Mouse (Mus musculus) intestine, embryonic 14.5 days (tissue): ENCODE results near the gene Znrf3. TPM values are rescaled to one million over a fixed set of nuclear protein-coding genes. Genes with fewer than 3 reads are reported as not detected.

Experiments
- ATAC-seq: fragments of 200-750 bp; cut with Nextera tagmentation; replicated peaks from 2 replicates; pipeline ENCODE4 v1.8.0; 2017; ENCODE audit warnings: low read depth, moderate number of reproducible peaks, moderate TSS enrichment, moderate library complexity; ENCODE audit not compliant: low FRiP score, low TSS enrichment
- DNase-seq: peaks from one replicate; pipeline ENCODE4 v3.0.0-alpha.2; 2018; ENCODE audit warnings: low spot score
- H3K27ac ChIP-seq: fragments of 300-500 bp; sonication (generic); 2 replicates; pipeline ENCODE4 v1.5.1; 2014; ENCODE audit warnings: low read depth, mild to moderate bottlenecking, control low read depth
- H3K27me3 ChIP-seq: fragments of 300-500 bp; sonication (generic); replicated peaks from 2 replicates; pipeline ENCODE4 v1.6.1; 2014; ENCODE audit warnings: low read length, control low read depth; ENCODE audit not compliant: control insufficient read depth, insufficient read depth
- H3K36me3 ChIP-seq: fragments of 300-500 bp; sonication (generic); 2 replicates; pipeline ENCODE4 v1.6.1; 2014; ENCODE audit warnings: low read length, control low read depth; ENCODE audit not compliant: control insufficient read depth, insufficient read depth
- H3K4me1 ChIP-seq: fragments of 300-500 bp; sonication (generic); replicated peaks from 2 replicates; pipeline ENCODE4 v1.6.1; 2014; ENCODE audit warnings: low read length, control low read depth, mixed read lengths; ENCODE audit not compliant: control insufficient read depth, insufficient read depth
- H3K4me2 ChIP-seq: fragments of 300-500 bp; sonication (generic); 2 replicates; pipeline ENCODE4 v1.6.1; 2014; ENCODE audit warnings: low read length
- H3K4me3 ChIP-seq: fragments of 300-500 bp; sonication (generic); 2 replicates; pipeline ENCODE4 v1.5.1; 2014; ENCODE audit warnings: low read depth, low read length, control low read depth, mixed read lengths
- H3K9ac ChIP-seq: fragments of 300-500 bp; sonication (generic); 2 replicates; pipeline ENCODE4 v1.6.1; 2014; ENCODE audit warnings: mild to moderate bottlenecking, low read length
- H3K9me3 ChIP-seq: fragments of 300-500 bp; sonication (generic); 2 replicates; pipeline ENCODE4 v1.6.1; 2016; ENCODE audit warnings: low read length, control low read depth; ENCODE audit not compliant: control insufficient read depth
- WGBS: fragments of 180-500 bp; shearing (Covaris S2); extraction: QIAGEN DNeasy Blood & Tissue Kit; methylation state at CpG from one replicate; pipeline ENCODE4 v1.1.7; 2014; 5-methylcytosine and 5-hydroxymethylcytosine counted together
- polyA plus RNA-seq: library from polyadenylated mRNA; unstranded; fragments of >200 nt; fragmentation: Nextera tagmentation; extraction: Ambion mirVana; gene quantifications from 2 replicates; pipeline ENCODE4 v1.2.1, GENCODE M21; 2014

Znrf3 gene
- polyA plus RNA-seq, 1 experiment from 2014 or later: 12.0 TPM

- WGBS: 94% methylated on average over 6 of the region's 6 CpGs
- H3K9me3 ChIP-seq: no peaks in the 10 kb centered on the region
- ATAC-seq (no peak), DNase-seq (no peak)
- H3K4me2 ChIP-seq: no peak overlapping the region
- no peak overlapping the region for H3K9ac ChIP-seq
- H3K4me1 ChIP-seq: peaks cover 13% of the 10 kb centered on the region
- no peaks in the 10 kb centered on the region for H3K36me3 ChIP-seq
- no peak overlapping the region for H3K4me3 ChIP-seq
- no peak overlapping the region for H3K27ac ChIP-seq
- no peaks in the 10 kb centered on the region for H3K27me3 ChIP-seq
Measured at GRCm38 (mm10) chr11:5258036-5258435, 186.6 kb downstream of the Znrf3 start.

GRCm38 (mm10) chr11:5257151-5257862, 187.3 kb downstream of the Znrf3 start:
- no peak overlapping the region for H3K4me3 ChIP-seq
- DNase-seq (no peak), ATAC-seq (no peak)
- H3K27me3 ChIP-seq: no peaks in the 10 kb centered on the region
- WGBS: 82% methylated on average over 13 of the region's 13 CpGs
- no peaks in the 10 kb centered on the region for H3K36me3 ChIP-seq
- H3K4me1 ChIP-seq: peaks cover 19% of the 10 kb centered on the region
- no peak overlapping the region for H3K9ac ChIP-seq
- no peak overlapping the region for H3K4me2 ChIP-seq
- H3K27ac ChIP-seq: no peak overlapping the region
- no peaks in the 10 kb centered on the region for H3K9me3 ChIP-seq

DNA sequence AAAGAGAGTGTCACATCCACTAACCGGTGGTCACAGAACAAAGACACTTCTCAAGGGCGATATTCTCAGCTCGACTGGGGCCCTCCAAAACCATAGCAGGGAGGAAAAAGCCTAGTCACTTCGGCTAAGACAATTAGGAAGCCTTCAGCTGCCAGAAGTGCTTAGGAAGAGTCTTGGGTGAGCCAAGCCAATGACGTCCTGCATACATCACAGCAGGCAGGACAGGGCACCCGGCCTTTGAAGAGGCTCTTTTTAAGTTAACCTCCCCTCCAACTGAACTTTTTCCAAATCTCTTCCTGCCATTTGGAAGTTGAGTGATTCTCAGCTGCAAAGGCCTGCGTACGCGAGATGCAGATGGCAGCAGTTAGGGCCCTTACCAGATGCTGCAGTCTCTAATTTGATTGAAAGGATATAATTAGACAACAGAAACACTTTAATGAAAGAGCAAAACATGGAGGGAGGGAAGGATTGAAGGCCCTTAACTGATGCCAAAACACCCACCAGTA, 189.1 kb downstream of the Znrf3 start:
- WGBS: 47% methylated on average over 9 of the region's 9 CpGs
- Histone ChIP-seq H3K9ac (no peak overlapping the region), H3K27ac (peak overlapping the region; percentile 51; the same call in 1 of the 2 replicates), H3K4me1 (peaks cover 17% of the 10 kb centered on the region), H3K9me3 (no peaks in the 10 kb centered on the region), H3K4me2 (no peak overlapping the region), H3K27me3 (no peaks in the 10 kb centered on the region), H3K4me3 (no peak overlapping the region), H3K36me3 (no peaks in the 10 kb centered on the region)
- ATAC-seq (no peak), DNase-seq (no peak)

DNA sequence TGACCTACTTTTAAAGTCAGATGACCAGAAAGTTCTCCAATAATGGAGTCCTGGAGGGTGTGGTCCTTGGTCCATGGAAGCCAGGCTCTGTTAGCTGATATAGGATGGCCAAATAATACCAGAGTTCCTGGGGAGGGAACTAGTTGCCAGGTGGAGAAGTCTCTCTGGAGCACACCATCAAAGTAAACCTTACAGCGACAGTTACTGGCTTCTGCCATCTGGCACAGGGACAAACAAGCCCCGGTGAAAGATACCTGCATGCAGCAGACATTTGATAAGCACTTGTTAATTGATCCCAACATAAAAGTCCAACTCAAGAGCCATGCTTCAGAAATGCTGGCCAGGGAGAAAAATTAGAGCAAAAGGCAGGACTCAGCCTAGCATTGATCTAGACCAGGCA, 190.6 kb downstream of the Znrf3 start:
- Histone ChIP-seq H3K4me2 (no peak overlapping the region), H3K4me3 (no peak overlapping the region), H3K9me3 (no peaks in the 10 kb centered on the region), H3K27ac (no peak overlapping the region), H3K27me3 (no peaks in the 10 kb centered on the region), H3K4me1 (peaks cover 13% of the 10 kb centered on the region), H3K36me3 (no peaks in the 10 kb centered on the region), H3K9ac (no peak overlapping the region)
- ATAC-seq (no peak), DNase-seq (no peak)
- WGBS: 68% methylated on average over 2 of the region's 2 CpGs

GRCm38 (mm10) chr11:5253528-5253927, 191.1 kb downstream of the Znrf3 start:
- WGBS: 52% methylated on average over 3 of the region's 3 CpGs
- H3K9me3 ChIP-seq: no peaks in the 10 kb centered on the region

GRCm38 (mm10) chr11:5252727-5253126, 191.9 kb downstream of the Znrf3 start:
- H3K27me3 ChIP-seq: no peaks in the 10 kb centered on the region
- H3K4me2 ChIP-seq: no peak overlapping the region
- H3K36me3 ChIP-seq: no peaks in the 10 kb centered on the region
- H3K27ac ChIP-seq: no peak overlapping the region
- H3K9ac ChIP-seq: no peak overlapping the region
- no peak overlapping the region for H3K4me3 ChIP-seq
- H3K4me1 ChIP-seq: peaks cover 13% of the 10 kb centered on the region
- no peaks in the 10 kb centered on the region for H3K9me3 ChIP-seq
- WGBS: 80% methylated on average over 8 of the region's 8 CpGs
- ATAC-seq (no peak), DNase-seq (no peak)

More at GRCm38 (mm10) chr11:5253528-5253927, 191.1 kb downstream of the Znrf3 start:
- Histone ChIP-seq H3K27me3 (no peaks in the 10 kb centered on the region), H3K4me2 (no peak overlapping the region), H3K4me3 (no peak overlapping the region), H3K9ac (no peak overlapping the region), H3K36me3 (no peaks in the 10 kb centered on the region), H3K27ac (no peak overlapping the region), H3K4me1 (peaks cover 13% of the 10 kb centered on the region)
- ATAC-seq: no peak
- no peak for DNase-seq

DNA sequence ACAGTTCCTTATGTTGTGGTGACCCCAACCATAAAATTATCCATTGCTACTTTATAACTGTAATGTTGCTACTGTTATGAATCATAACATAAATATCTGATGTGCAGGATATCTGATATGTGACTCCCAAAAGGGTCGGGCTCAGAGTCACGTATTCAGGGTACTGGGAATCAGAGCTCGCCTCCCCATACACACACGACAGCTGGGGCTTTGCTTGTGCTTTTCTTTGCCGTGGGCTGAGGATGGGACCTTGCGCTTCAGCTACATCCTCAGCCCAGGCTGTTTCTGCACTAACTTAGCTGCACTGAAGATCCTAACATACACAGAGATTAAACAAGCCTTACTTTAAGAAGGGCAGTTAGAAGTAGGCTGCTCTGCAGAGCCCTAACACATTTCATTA, 193.5 kb downstream of the Znrf3 start:
- H3K9me3 ChIP-seq: no peaks in the 10 kb centered on the region
- WGBS: 46% methylated on average over 6 of the region's 6 CpGs
- no peak for ATAC-seq
- H3K36me3 ChIP-seq: no peaks in the 10 kb centered on the region
- H3K4me3 ChIP-seq: no peak overlapping the region
- H3K27ac ChIP-seq: no peak overlapping the region
- H3K4me2 ChIP-seq: no peak overlapping the region
- 0 out of 2 replicates have a peak, but pooled peaks cover 9% of the 10 kb centered on the region for H3K4me1 ChIP-seq
- no peaks in the 10 kb centered on the region for H3K27me3 ChIP-seq
- no peak overlapping the region for H3K9ac ChIP-seq
- DNase-seq: no peak

- Histone ChIP-seq H3K4me1 (peaks cover 25% of the 10 kb centered on the region), H3K9me3 (no peaks in the 10 kb centered on the region), H3K9ac (no peak overlapping the region), H3K27ac (no peak overlapping the region), H3K4me2 (no peak overlapping the region), H3K4me3 (no peak overlapping the region), H3K36me3 (no peaks in the 10 kb centered on the region), H3K27me3 (no peaks in the 10 kb centered on the region)
- WGBS: 62% methylated on average over 2 of the region's 2 CpGs
- no peak for ATAC-seq
- no peak for DNase-seq
Measured at GRCm38 (mm10) chr11:5248200-5248599, 196.4 kb downstream of the Znrf3 start.

DNA sequence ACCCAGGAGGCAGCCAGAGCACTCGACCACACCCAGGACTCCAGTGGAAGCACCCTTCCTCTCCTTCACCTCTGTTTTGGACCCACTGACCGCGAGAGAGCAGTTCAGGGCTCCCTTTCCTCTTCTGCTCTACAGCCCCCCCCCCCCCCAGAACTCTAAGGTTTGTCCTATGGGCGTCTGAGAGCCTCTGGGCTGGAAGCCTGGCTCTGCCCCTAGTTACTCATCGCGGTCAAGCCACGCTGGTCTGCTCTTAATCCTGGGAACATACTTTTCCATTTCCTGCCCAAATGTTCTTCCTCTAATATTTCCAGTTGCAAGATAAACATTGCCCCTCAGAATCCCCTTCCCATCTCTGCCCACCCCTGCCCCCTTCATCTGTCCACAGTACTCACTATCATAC, 199.2 kb downstream of the Znrf3 start:
- Histone ChIP-seq H3K27ac (no peak overlapping the region), H3K27me3 (no peaks in the 10 kb centered on the region), H3K4me2 (no peak overlapping the region), H3K9ac (no peak overlapping the region), H3K4me3 (no peak overlapping the region), H3K9me3 (no peaks in the 10 kb centered on the region), H3K36me3 (peaks cover 6% of the 10 kb centered on the region), H3K4me1 (peaks cover 28% of the 10 kb centered on the region)
- 70% methylated on average over 7 of the region's 7 CpGs for WGBS
- no peak for ATAC-seq
- no peak for DNase-seq
